Mouse (Mus musculus): ENCODE results near the gene Cbarp. TPM values are rescaled to one million over a fixed set of nuclear protein-coding genes. Genes with fewer than 3 reads are reported as not detected.

Gene Cbarp
- total RNA-seq, 2 experiments from 2014 or later = 2.7 to 3.1 TPM

- DNase-seq = peak; percentile 83 to 89
These were observed 4.5 kb upstream of the Cbarp start for GRCm38 (mm10) chr10:80144864-80145838.

- DNase-seq = no peak
These were observed 3.5 kb upstream of the Cbarp start for GRCm38 (mm10) chr10:80144159-80144558.

- DNase-seq = no peak
These were observed 3.0 kb upstream of the Cbarp start for GRCm38 (mm10) chr10:80143664-80144063.

GRCm38 (mm10) chr10:80142530-80142925, 1.9 kb upstream of the Cbarp start:
- DNase-seq = no peak

GRCm38 (mm10) chr10:80141786-80142529, 1.3 kb upstream of the Cbarp start:
- peak; percentile 97 to 98 for DNase-seq

- DNase-seq = peak; percentile 95 to 98
These were observed 608 bp upstream of the Cbarp start for GRCm38 (mm10) chr10:80141243-80141642.

GRCm38 (mm10) chr10:80139975-80140665, 515 bp downstream of the Cbarp start:
- DNase-seq = no peak

GRCm38 (mm10) chr10:80139439-80139775, 1.2 kb downstream of the Cbarp start:
- DNase-seq = no peak

- DNase-seq = peak; percentile 66 to 77
These were observed 1.8 kb downstream of the Cbarp start, which contains the start of gene Atp5d for GRCm38 (mm10) chr10:80138553-80139438. TSS of gene Atp5d (plus strand) at chr10:80138632.

GRCm38 (mm10) chr10:80137626-80138552, 2.7 kb downstream of the Cbarp start:
- peak in 1 of 2 experiments; percentile 3 for DNase-seq

- peak in 1 of 2 experiments; percentile 7 for DNase-seq
These were observed 3.5 kb downstream of the Cbarp start for GRCm38 (mm10) chr10:80136952-80137625.

- DNase-seq = no peak
These were observed 4.3 kb downstream of the Cbarp start for GRCm38 (mm10) chr10:80136179-80136951.

GRCm38 (mm10) chr10:80135641-80136040, 5.0 kb downstream of the Cbarp start:
- DNase-seq = no peak

- peak in 1 of 2 experiments; percentile 6 for DNase-seq
These were observed 5.5 kb downstream of the Cbarp start for GRCm38 (mm10) chr10:80135161-80135560.

GRCm38 (mm10) chr10:80134421-80134820, 6.2 kb downstream of the Cbarp start:
- DNase-seq = peak in 1 of 2 experiments; percentile 11

GRCm38 (mm10) chr10:80133226-80133849, 7.3 kb downstream of the Cbarp start:
- peak; percentile 75 to 76 for DNase-seq

GRCm38 (mm10) chr10:80131952-80132350, 8.7 kb downstream of the Cbarp start:
- DNase-seq = no peak

GRCm38 (mm10) chr10:80131316-80131951, 9.2 kb downstream of the Cbarp start:
- DNase-seq = peak in 1 of 2 experiments; percentile 3

Measured in heart, adult 18-20 months (tissue).